Mouse (Mus musculus): Measurements from ENCODE around the gene Mrfap1. TPM values are rescaled to one million over a fixed set of nuclear protein-coding genes. Genes with fewer than 3 reads are reported as not detected.

The Mrfap1 gene
- total RNA-seq (2023) = 100 to 1,000 TPM; 139 to 145 TPM

GRCm38 (mm10) chr5:36796296-36797014 lies at the start of gene Mrfap1:
Gene Mrfap1 (minus strand): TSS chr5:36796772.

GRCm38 (mm10) chr5:36829913-36830879 lies 33.6 kb upstream of the Mrfap1 start, which contains the start of gene Man2b2:
Gene Man2b2 (minus strand): TSS chr5:36830653.

GRCm38 (mm10) chr5:36748536-36749061 lies 48.0 kb downstream of the Mrfap1 start, which contains the start of gene Bloc1s4:
Gene Bloc1s4 (minus strand): TSS chr5:36748650.

Other genes with a start within 250 kb of the Mrfap1 start
- 10 to 100 TPM; 67.7 to 73.2 TPM for gene Tbc1d14, start 203.5 kb downstream of the Mrfap1 start, total RNA-seq (2023)
- 10 to 100 TPM; 37.5 to 40.6 TPM for gene D5Ertd579e, start 100.7 kb downstream of the Mrfap1 start, total RNA-seq (2023)
- gene Bloc1s4, start 48.1 kb downstream of the Mrfap1 start, total RNA-seq (2023) = 10 to 100 TPM; 26.5 to 30.0 TPM
- 10 to 100 TPM; 37.5 to 40.5 TPM for gene Man2b2, start 33.9 kb upstream of the Mrfap1 start, total RNA-seq (2023)
- not detected for gene Ppp2r2c, start 71.7 kb upstream of the Mrfap1 start, total RNA-seq (2023)
- gene Wfs1, start 192.4 kb upstream of the Mrfap1 start, total RNA-seq (2023) = 1 to 10 TPM; 3.3 to 4.1 TPM